Mouse (Mus musculus) lung, adult 2 months (tissue): ENCODE measurements at regions not wholly inside any gene's neighbourhood (a gene's known extent, or its start where the extent isn't known, plus 50 kb on each side); places are given as distances from the start of the nearest gene placed in this dataset.

Experiments
- CTCF ChIP-seq: fragments of 200-500 bp; IDR thresholded peaks from 2 replicates; pipeline ENCODE4 v1.5.1; 2011; ENCODE audit warnings: mild to moderate bottlenecking, low read length, control low read depth; ENCODE audit not compliant: insufficient read depth
- POLR2A ChIP-seq: fragments of 200-500 bp; IDR thresholded peaks from 2 replicates; pipeline ENCODE4 v1.6.1; 2011; ENCODE audit warnings: low read depth, mild to moderate bottlenecking, control low read depth, low read length, borderline replicate concordance; ENCODE audit errors: extremely low read depth

- TF ChIP-seq POLR2A (no peak), CTCF (no peak)
These were observed 138.0 kb upstream of the Pbx1 start for GRCm38 (mm10) chr1:168569930-168570515.
